Mouse (Mus musculus) 3T3-L1 (cell line): Measurements from ENCODE around the gene Pygm.

Experiments used
- DNase-seq: peaks from one replicate; pipeline ENCODE4 v3.0.0-alpha.2; 2015; ENCODE audit warnings: low read depth, low spot score

The Pygm gene

GRCm38 (mm10) chr19:6385419-6385818, 1.2 kb downstream of the Pygm start:
- DNase-seq: no peak

- no peak for DNase-seq
Measured at GRCm38 (mm10) chr19:6385821-6386220, 1.6 kb downstream of the Pygm start.

- no peak for DNase-seq
Measured at GRCm38 (mm10) chr19:6386234-6386633, 2.0 kb downstream of the Pygm start.

- no peak for DNase-seq
Measured at GRCm38 (mm10) chr19:6388006-6388405, 3.8 kb downstream of the Pygm start.

GRCm38 (mm10) chr19:6389803-6390202, 5.6 kb downstream of the Pygm start:
- DNase-seq: no peak

- DNase-seq: no peak
Measured at GRCm38 (mm10) chr19:6390251-6390650, 6.1 kb downstream of the Pygm start.

GRCm38 (mm10) chr19:6392743-6393393, 8.7 kb downstream of the Pygm start:
- DNase-seq: no peak

- no peak for DNase-seq
Measured at GRCm38 (mm10) chr19:6393637-6394036, 9.4 kb downstream of the Pygm start.

- no peak for DNase-seq
Measured at GRCm38 (mm10) chr19:6396237-6396636, 12.0 kb downstream of the Pygm start.

GRCm38 (mm10) chr19:6397582-6398249, 13.5 kb downstream of the Pygm start:
- no peak for DNase-seq

GRCm38 (mm10) chr19:6398447-6399284, 14.5 kb downstream of the Pygm start:
- DNase-seq: no peak

- DNase-seq: no peak
Measured at GRCm38 (mm10) chr19:6399285-6400095, 15.3 kb downstream of the Pygm start, which contains the start of gene Rasgrp2. Gene Rasgrp2, plus strand, starts transcription at chr19:6399340.

- DNase-seq: no peak
Measured at GRCm38 (mm10) chr19:6400096-6401086, 16.2 kb downstream of the Pygm start.

GRCm38 (mm10) chr19:6401131-6401815, 17.1 kb downstream of the Pygm start:
- no peak for DNase-seq

GRCm38 (mm10) chr19:6401951-6402350, 17.8 kb downstream of the Pygm start:
- DNase-seq: no peak

GRCm38 (mm10) chr19:6403869-6404268, 19.7 kb downstream of the Pygm start:
- DNase-seq: no peak

- DNase-seq: no peak
Measured at GRCm38 (mm10) chr19:6405433-6405832, 21.2 kb downstream of the Pygm start.

GRCm38 (mm10) chr19:6407109-6407508, 22.9 kb downstream of the Pygm start:
- no peak for DNase-seq

- no peak for DNase-seq
Measured at GRCm38 (mm10) chr19:6407816-6408510, 23.8 kb downstream of the Pygm start.
